In genomic region chrX:8139480-8139879, GRCm38 (mm10) we compare ENCODE assay signal across 1 mouse cellular context.
TF ChIP-seq lines count a peak whose summit lies in the region.

No protein-coding gene starts in this region.

TF ChIP-seq in MEL, 35 proteins besides CTCF, POLR2A, EP300 and RAD21:
- no peak for TF ChIP-seq MXI1 (IDR thresholded peaks at IDR 0.05; ENCODE audit: low read depth, low read length)
- no peak for TF ChIP-seq MAFK (IDR thresholded peaks at IDR 0.05; ENCODE audit: borderline replicate concordance, low read depth, low read length)
- no peak for TF ChIP-seq NRF1 (IDR thresholded peaks at IDR 0.05; ENCODE audit: insufficient read depth, low read depth, low read length, poor library complexity, severe bottlenecking)
- TF ChIP-seq MAX (IDR thresholded peaks at IDR 0.05; ENCODE audit: low read length) = no peak
- no peak for TF ChIP-seq KAT2A (conservative IDR thresholded peaks at IDR 0.05; ENCODE audit: low read depth, low read length)
- no peak for TF ChIP-seq JUND (IDR thresholded peaks at IDR 0.05; ENCODE audit: low read depth, low read length)
- no peak for TF ChIP-seq CHD1 (IDR thresholded peaks at IDR 0.05; ENCODE audit: low read depth, low read length)
- no peak for TF ChIP-seq ZMIZ1 (IDR thresholded peaks at IDR 0.05; ENCODE audit: low read depth, low read length)
- TF ChIP-seq TCF12 (IDR thresholded peaks at IDR 0.05; ENCODE audit: low read depth, low read length) = no peak
- TF ChIP-seq RCOR1 (IDR thresholded peaks at IDR 0.05; ENCODE audit: low read depth, low read length) = no peak
- no peak for TF ChIP-seq TAL1 (IDR thresholded peaks at IDR 0.05; ENCODE audit: low read length)
- TF ChIP-seq MEF2A (IDR thresholded peaks at IDR 0.05; ENCODE audit: extremely low read depth, insufficient replicate concordance, low read depth, low read length, poor library complexity, severe bottlenecking) = no peak
- no peak for TF ChIP-seq USF2 (IDR thresholded peaks at IDR 0.05; ENCODE audit: borderline replicate concordance in 1 of 2, insufficient read depth in 1 of 2, low read depth in 1 of 2, low read length in 2 of 2)
- no peak for TF ChIP-seq SMC3 (IDR thresholded peaks at IDR 0.05; ENCODE audit: low read depth, low read length)
- TF ChIP-seq ETS1 (IDR thresholded peaks at IDR 0.05; ENCODE audit: low read depth, low read length) = no peak
- TF ChIP-seq CHD2 (IDR thresholded peaks at IDR 0.05; ENCODE audit: low read length) = no peak
- no peak for TF ChIP-seq MYB (IDR thresholded peaks at IDR 0.05; ENCODE audit: low read depth, low read length)
- no peak for TF ChIP-seq ZNF384 (IDR thresholded peaks at IDR 0.05; ENCODE audit: low read depth, low read length)
TF ChIP-seq in MEL: peak in this region for 0.
